Mouse (Mus musculus) lung, adult 2 months (tissue): ENCODE results near the gene Map3k4.

ENCODE experiments used
- CTCF ChIP-seq: fragments of 200-500 bp; IDR thresholded peaks from 2 replicates; pipeline ENCODE4 v1.5.1; 2011; ENCODE audit warnings: mild to moderate bottlenecking, low read length, control low read depth; ENCODE audit not compliant: insufficient read depth
- POLR2A ChIP-seq: fragments of 200-500 bp; IDR thresholded peaks from 2 replicates; pipeline ENCODE4 v1.6.1; 2011; ENCODE audit warnings: low read depth, mild to moderate bottlenecking, control low read depth, low read length, borderline replicate concordance; ENCODE audit errors: extremely low read depth

DNA sequence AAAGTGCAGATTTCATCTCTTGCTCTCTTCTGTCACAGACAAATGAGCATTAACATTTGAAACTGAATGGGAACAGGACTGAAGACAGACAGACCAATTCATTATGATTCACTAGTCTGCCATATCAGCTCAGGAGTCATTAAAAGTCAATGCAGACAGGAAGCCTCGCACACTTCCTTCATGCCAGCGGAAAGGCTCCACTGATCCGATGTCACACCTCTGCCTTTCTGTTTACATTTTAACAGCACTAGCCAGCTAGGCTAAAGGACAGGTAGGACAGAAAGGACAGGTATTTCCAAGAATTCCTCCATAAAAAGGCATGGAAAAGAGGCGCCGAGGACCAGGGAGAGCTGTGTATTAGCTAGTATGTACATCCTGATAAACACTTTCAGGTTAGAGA lies 45.6 kb downstream of the Map3k4 start:
- TF ChIP-seq POLR2A = no peak
- TF ChIP-seq CTCF = no peak
